Mouse (Mus musculus) liver, adult 2 months (tissue): ENCODE measurements around the gene Tns4. TPM values are rescaled to one million over a fixed set of nuclear protein-coding genes. Genes with fewer than 3 reads are reported as not detected.

ENCODE experiments used
- DNase-seq: peaks from one replicate; pipeline ENCODE4 v3.0.0-alpha.2; 2011; ENCODE audit warnings: low read depth, low spot score; ENCODE audit errors: extremely low read depth
- H3K27ac ChIP-seq: fragments of 200-500 bp; replicated peaks from 2 replicates; pipeline ENCODE4 v1.5.1; 2012; ENCODE audit warnings: low read depth, mild to moderate bottlenecking, control low read depth, inconsistent platforms, low read length; ENCODE audit not compliant: insufficient read depth
- H3K27me3 ChIP-seq: fragments of 200-500 bp; 2 replicates; pipeline ENCODE4 v1.6.1; 2012; ENCODE audit warnings: mild to moderate bottlenecking, moderate library complexity, low read length, inconsistent platforms; ENCODE audit not compliant: control insufficient read depth, insufficient read depth
- H3K36me3 ChIP-seq: fragments of 200-500 bp; 2 replicates; pipeline ENCODE4 v1.6.1; 2012; ENCODE audit warnings: low read length, inconsistent platforms; ENCODE audit not compliant: control insufficient read depth, insufficient read depth
- H3K4me1 ChIP-seq: fragments of 200-500 bp; 2 replicates; pipeline ENCODE4 v1.6.1; 2011; ENCODE audit warnings: low read length; ENCODE audit not compliant: control insufficient read depth, insufficient read depth
- H3K4me3 ChIP-seq: fragments of 200-500 bp; 2 replicates; pipeline ENCODE4 v1.5.1; 2011; ENCODE audit warnings: low read depth, mild to moderate bottlenecking, control low read depth, low read length, moderate library complexity; ENCODE audit not compliant: insufficient read depth
- H3K79me2 ChIP-seq: fragments of 200-500 bp; 2 replicates; pipeline ENCODE4 v1.6.1; 2012; ENCODE audit warnings: inconsistent platforms, mild to moderate bottlenecking, low read length, moderate library complexity; ENCODE audit not compliant: control insufficient read depth, insufficient read depth
- H3K9ac ChIP-seq: fragments of 200-500 bp; 2 replicates; pipeline ENCODE4 v1.6.1; 2012; ENCODE audit warnings: low read depth, mild to moderate bottlenecking, control low read depth, inconsistent platforms, low read length
- CTCF ChIP-seq: fragments of 200-500 bp; IDR thresholded peaks from 2 replicates; pipeline ENCODE4 v1.5.1; 2011; ENCODE audit warnings: low read depth, low read length, control low read depth
- POLR2A ChIP-seq: fragments of 200-500 bp; IDR thresholded peaks from 2 replicates; pipeline ENCODE4 v1.6.1; 2011; ENCODE audit warnings: low read length, control low read depth; ENCODE audit not compliant: insufficient read depth; ENCODE audit errors: extremely low read depth
- WGBS: fragments of 180-500 bp; shearing (Covaris S2); methylation state at CpG from one replicate; pipeline ENCODE4 v1.1.7; 2018; 5-methylcytosine and 5-hydroxymethylcytosine counted together
- polyA plus RNA-seq: library from polyadenylated mRNA; depleted of rRNA; stranded (reverse); fragments of >200 nt; gene quantifications from 2 replicates; pipeline ENCODE4 v1.2.3, GENCODE M21; 2012
- total RNA-seq: library from RNA; depleted of rRNA; stranded (reverse); fragments of >200 nt; gene quantifications from 2 replicates; pipeline ENCODE4 v1.2.3, GENCODE M21; 2014

The Tns4 gene
- total and polyA plus RNA-seq, 2 experiments = 0.46 to 1.2 TPM

DNA sequence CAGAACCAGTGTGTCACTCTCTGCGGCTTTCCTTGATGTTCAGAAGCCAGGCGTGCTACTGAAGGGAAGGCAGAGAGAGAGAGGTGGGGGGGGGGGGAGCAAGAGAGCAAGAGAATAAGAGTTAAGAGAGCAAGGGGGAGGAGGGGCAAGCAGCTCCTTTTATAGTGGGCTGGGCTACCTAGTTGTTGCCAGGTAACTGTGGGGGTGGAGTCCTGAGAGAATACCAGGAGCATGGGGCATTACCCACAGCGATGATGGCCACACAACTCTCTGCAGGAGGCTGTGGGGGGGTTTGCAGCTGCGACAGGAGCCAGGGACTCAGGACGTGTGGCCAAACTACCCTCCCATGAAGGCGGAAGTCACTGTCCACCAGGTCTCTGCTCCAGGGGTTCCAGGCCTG, 63.2 kb downstream of the Tns4 start:
- Histone ChIP-seq H3K27ac (no peak overlapping the region), H3K4me3 (no peak overlapping the region), H3K79me2 (no peaks in the 10 kb centered on the region), H3K27me3 (no peaks in the 10 kb centered on the region), H3K4me1 (peaks cover 2% of the 10 kb centered on the region; the same call in 1 of the 2 replicates), H3K9ac (no peak overlapping the region), H3K36me3 (no peaks in the 10 kb centered on the region)
- no peak for TF ChIP-seq POLR2A
- no peak for DNase-seq
- 98% methylated on average over 6 of the region's 6 CpGs for WGBS

DNA sequence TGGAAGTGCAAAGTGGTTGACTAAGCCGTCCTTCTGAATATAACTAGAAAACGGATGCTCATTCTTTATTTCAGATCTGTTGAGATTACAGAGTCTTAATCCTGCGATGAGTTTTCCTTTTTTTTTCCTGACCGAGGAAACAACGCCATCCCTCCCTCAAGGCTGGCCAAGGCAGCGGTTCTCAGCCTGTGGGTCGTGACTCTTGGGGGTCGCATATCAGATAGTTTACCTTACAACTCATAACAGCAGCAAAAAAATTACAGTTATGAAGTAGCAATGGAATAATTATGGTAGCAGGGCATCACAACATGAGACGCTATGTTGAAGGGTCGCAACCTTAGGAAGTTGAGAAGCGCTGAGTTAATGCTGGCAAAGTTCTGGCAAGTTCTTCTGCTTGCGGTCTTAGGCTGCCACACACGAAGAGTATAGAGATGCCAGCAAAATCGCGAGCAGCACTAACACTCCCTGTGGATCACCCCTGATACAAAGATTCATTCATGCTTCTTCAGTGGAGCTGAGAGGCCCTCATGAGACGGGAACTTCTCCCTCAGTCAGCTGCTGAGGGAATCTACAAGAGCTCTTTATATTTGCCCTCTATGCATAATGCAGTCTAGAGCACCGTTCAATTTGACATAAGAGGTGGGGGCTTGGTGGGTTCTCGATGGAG, 64.5 kb downstream of the Tns4 start:
- H3K27ac ChIP-seq = no peak overlapping the region
- no peaks in the 10 kb centered on the region for H3K36me3 ChIP-seq
- 0 out of 2 replicates have a peak overlapping the region, but pooled peaks have one; percentile 18 for H3K9ac ChIP-seq
- no peak for TF ChIP-seq POLR2A
- no peak for TF ChIP-seq CTCF
- H3K4me1 ChIP-seq = peaks cover 2% of the 10 kb centered on the region; the same call in 1 of the 2 replicates
- H3K27me3 ChIP-seq = no peaks in the 10 kb centered on the region
- peak overlapping the region; percentile 8 for H3K4me3 ChIP-seq
- no peaks in the 10 kb centered on the region for H3K79me2 ChIP-seq
- 47% methylated on average over 18 of the region's 18 CpGs for WGBS
- no peak for DNase-seq

DNA sequence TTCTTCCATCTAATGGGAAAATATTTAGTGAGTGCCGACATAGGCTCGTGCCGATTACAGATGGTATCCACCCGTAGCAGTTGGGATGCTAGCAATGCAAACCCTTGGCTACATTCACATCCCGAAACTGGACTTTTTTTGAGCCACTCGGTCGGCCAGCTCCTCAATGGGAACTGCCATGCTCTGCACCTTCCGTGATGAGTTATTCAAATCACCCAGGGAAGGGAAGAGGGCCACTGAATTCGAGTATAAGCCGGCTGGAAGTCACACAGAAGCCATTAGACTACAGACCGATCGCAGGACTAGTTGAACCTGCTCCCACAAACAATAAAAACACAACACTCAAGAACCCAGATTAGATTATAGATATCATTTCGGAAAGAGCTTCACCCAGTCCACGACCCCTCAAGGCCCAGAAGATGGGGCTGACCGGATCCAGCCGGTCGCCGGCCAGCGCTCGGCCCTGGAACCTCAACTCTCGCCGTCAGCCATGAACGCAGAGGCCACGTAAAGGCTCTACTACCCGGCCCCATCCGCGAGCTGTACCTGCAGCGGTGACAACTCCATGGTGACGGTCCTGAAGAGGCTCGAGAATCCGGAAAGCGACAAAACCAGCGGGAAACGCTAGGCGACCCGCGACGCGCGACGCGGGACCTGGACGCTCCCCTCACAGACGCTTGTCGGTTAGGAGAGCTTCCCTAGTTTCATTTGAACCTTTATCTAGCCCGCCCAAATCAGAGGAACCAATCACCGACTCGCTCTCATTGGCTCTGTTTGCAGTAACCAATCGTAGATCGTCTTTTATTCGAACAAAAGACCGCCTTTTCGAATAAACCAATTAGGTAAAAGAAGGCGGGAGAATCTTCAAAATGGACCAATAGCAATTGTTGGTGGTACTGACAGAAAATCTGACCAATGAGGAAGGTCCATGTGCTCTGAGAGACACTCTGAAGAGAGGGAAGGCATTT, 65.3 kb downstream of the Tns4 start, which contains the start of gene Top2a:
Gene Top2a, minus strand, starts transcription at position 690 of the 968 bp plus-strand sequence.
- H3K79me2 ChIP-seq = no peaks in the 10 kb centered on the region
- H3K36me3 ChIP-seq = no peaks in the 10 kb centered on the region
- no peaks in the 10 kb centered on the region for H3K27me3 ChIP-seq
- H3K4me1 ChIP-seq = peaks cover 2% of the 10 kb centered on the region; the same call in 1 of the 2 replicates
- peak; percentile 93 for DNase-seq
- TF ChIP-seq CTCF (no peak), POLR2A (no peak)
- H3K27ac ChIP-seq = no peak within 1 kb of the TSS
- peak within 1 kb of the TSS; percentile 36 for H3K9ac ChIP-seq
- WGBS = under 1% methylated on average over 54 of the region's 54 CpGs
- H3K4me3 ChIP-seq = peak within 1 kb of the TSS; percentile 67

DNA sequence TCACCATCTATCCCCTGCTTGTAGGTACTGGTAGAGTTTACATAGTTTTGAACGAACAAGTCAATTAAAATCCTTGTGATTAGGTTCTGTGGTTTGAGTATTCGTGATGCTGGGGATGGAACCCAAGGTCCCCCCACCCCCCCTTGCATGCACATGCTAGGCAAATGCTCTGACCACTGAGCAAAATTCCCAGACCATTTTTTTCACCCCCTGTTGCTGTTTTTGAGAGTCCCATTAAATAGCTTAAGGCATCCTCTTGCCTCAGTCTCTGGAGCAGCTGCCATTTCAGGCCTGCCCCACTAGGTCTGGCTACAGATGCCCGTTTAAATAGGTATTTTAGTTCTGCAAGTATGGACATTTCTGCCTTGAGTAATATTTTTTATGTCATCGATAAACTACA, 66.0 kb downstream of the Tns4 start:
- TF ChIP-seq POLR2A (no peak), CTCF (no peak)
- no peaks in the 10 kb centered on the region for H3K79me2 ChIP-seq
- no peak for DNase-seq
- H3K9ac ChIP-seq = no peak overlapping the region
- no peak overlapping the region for H3K27ac ChIP-seq
- no peak overlapping the region for H3K4me3 ChIP-seq
- WGBS = 18% methylated on average over 4 of the region's 4 CpGs
- peaks cover 2% of the 10 kb centered on the region; the same call in 1 of the 2 replicates for H3K4me1 ChIP-seq
- H3K36me3 ChIP-seq = no peaks in the 10 kb centered on the region
- H3K27me3 ChIP-seq = no peaks in the 10 kb centered on the region

GRCm38 (mm10) chr11:99022384-99022933, 66.6 kb downstream of the Tns4 start:
- Histone ChIP-seq H3K4me1 (peaks cover 2% of the 10 kb centered on the region; the same call in 1 of the 2 replicates), H3K36me3 (no peaks in the 10 kb centered on the region), H3K9ac (no peak overlapping the region), H3K79me2 (no peaks in the 10 kb centered on the region), H3K27me3 (no peaks in the 10 kb centered on the region), H3K27ac (no peak overlapping the region), H3K4me3 (no peak overlapping the region)
- 94% methylated on average over 5 of the region's 5 CpGs for WGBS
- DNase-seq = no peak
- TF ChIP-seq POLR2A = no peak
- no peak for TF ChIP-seq CTCF
